Mouse (Mus musculus) spleen, adult 18-20 months (tissue): ENCODE results near the gene Rgs7bp.

Source experiments
- DNase-seq, 2 experiments: peaks; one replicate each; pipeline ENCODE4 v3.0.0; 2022; ENCODE audit warnings: mixed read lengths in 2 of 2

Rgs7bp gene

DNA sequence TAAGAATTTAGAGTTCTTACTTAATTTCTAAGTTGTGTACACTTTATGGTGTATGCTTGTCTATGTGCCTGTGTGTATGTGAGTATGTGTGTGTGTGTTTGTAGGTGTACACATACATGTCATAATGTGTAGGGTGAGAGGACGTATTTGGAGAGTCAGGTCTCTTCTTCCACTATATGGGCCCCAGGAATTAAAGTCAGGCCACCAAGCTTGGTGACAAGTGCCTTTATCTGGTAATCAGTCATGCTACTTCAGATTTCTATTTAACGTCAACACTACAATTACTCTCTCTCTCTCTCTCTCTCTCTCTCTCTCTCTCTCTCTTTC is 51.9 kb downstream of the Rgs7bp start:
- DNase-seq: no peak

GRCm38 (mm10) chr13:105002132-105002830 is 52.4 kb downstream of the Rgs7bp start:
- no peak for DNase-seq

DNA sequence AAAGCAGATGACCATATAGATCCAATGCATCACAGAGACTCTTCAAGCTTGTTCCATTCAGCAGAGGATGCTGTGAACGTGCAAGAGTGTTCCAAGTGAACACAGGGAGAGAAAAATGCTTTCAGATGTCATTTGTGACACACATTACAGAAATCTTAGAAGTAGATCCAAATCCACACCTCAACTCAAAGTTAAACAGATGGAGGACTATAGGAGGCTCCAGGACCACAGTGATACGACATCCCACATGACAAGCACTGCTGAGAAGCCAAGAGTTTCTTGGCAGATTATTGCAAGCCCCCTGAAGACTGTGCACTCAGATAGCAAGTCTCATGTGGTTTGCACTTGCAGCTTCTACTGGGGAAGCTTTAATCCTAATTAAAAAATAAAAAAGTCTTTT is 53.0 kb downstream of the Rgs7bp start:
- no peak for DNase-seq

- no peak for DNase-seq
Observed at GRCm38 (mm10) chr13:104988811-104989258, 65.9 kb downstream of the Rgs7bp start.

DNA sequence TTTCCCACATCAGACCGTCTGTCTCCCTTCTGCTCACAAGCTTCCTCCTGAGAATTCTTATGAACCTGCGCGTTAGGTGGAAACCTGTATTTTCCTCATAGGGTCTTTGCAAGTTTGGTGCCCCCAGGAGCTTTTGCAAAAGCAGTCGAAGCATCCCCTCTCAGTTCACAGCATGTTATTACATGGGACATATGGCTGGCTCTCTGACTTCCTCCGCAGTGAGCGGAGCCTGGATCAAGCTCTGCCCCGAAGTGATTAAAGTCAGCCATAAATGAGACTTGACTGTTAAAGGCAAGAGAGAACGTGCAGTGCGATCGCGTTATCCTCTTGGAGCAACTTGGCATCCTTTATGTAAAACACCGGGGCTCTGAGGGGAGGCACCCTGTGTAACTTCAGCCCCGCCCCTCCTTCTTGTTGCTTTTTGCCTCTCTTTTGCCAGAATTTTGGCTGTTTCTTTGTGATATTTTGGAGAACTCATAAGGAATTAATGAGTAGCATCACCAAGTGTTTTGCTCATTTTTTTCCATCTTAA is 66.7 kb downstream of the Rgs7bp start:
- no peak for DNase-seq

GRCm38 (mm10) chr13:104985691-104986090 is 69.0 kb downstream of the Rgs7bp start:
- no peak for DNase-seq

DNA sequence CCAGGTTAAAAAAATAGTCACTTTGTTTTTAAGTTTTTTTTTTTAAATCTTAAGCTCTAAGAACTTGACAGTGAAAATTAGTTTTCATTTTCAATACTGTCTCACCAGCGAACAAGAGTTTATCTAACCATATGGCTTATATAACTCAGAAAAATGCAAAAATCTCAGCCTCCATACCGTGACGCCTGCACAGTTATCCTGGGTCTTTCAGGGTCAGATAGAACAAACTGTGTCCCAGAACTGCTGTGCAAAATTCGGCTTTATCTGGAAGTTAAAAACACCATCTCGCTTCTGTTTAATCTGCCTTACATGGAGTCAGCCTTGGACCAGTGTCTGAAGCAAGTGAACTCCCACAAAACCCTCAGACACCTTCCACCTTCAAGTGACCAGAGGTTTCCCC is 70.7 kb downstream of the Rgs7bp start:
- no peak for DNase-seq

DNA sequence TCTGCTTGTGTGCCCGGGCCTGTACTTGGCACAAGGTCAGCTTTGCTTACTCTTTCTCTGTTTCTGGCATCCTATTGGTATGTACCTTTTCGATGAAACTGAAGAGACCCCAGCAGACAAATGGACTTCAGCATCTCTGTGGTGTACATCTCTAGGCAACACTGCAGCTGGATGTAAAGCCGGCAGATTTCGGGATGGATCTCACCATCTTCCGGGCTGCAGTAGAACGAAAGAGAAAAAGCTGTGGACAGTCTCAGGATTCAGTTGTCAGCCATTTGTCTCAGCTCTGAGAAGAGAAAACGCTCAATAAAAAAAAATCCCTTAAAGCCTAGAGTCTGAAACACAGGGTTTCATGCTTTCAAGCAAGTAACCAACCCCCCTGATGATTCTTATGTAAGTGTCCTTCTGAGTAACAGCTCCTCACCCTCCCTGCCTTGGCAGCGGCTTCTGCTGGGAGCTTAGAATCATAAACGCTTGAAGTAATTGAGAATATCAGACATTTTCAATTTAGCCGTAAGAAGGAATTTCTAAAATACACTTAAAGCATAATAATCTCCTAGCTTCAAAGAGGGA is 71.9 kb downstream of the Rgs7bp start:
- DNase-seq: no peak

- DNase-seq: no peak
Observed at GRCm38 (mm10) chr13:104978176-104978575, 76.6 kb downstream of the Rgs7bp start.

DNA sequence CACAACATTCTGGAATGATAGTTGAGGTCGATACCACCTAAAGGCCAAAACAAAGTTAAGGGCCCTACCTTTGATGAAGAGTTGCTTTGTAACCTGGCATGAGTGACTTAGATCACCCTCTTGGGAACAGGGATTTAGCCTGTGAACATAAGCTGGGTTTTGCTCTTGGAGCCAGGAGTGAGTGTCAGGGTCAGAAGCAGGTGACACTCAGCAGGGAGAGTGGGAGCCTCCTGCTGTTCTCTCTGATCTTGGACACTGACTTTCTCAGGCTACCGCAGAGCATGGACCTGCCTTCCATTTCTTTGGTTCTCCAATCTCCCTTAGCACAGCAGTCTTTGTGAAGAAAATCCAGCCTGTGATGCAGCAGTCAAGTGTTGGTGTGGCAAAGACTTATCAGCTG is 87.2 kb downstream of the Rgs7bp start:
- no peak for DNase-seq

GRCm38 (mm10) chr13:104963716-104964115 is 91.0 kb downstream of the Rgs7bp start:
- no peak for DNase-seq

- no peak for DNase-seq
Observed at GRCm38 (mm10) chr13:104962716-104963411, 91.9 kb downstream of the Rgs7bp start.

- DNase-seq: no peak
Observed at GRCm38 (mm10) chr13:104962166-104962565, 92.6 kb downstream of the Rgs7bp start.

DNA sequence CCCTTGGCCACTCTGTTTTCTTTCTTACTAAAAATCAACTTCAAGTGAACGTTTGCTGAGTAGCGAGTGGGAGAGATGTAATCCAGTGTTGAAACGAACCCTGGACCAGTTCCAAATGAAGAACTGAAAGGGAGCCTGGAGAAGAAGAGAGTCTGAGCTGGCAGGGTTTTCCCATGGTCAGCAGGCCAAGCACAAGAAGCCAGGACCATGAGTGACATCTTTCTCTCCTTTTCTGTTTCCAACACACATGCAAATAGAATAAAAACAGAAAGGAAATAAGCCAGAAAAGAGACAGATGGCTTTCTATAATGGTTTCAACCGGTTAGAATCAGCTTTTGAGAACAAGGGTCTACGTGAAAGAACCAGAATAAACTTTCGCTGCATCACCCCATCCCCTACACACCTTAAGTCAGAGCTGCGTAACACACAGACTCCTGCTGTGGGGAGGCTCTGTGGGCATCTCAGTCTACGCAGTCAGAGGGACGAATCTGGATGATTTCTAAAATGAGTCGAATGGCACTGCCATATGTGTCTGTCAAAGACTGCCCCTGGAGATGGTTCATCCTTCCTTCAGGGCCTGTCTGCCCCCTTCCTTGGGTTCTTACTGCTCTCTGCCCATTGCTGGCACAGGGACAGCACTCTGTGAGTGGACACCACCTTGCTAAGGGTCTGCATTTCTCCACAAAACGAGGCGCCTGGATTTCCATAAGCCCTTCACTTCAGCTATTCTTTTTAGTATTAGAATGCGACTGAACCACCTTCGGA is 93.6 kb downstream of the Rgs7bp start:
- no peak for DNase-seq

GRCm38 (mm10) chr13:104960206-104960928 is 94.4 kb downstream of the Rgs7bp start:
- no peak for DNase-seq

DNA sequence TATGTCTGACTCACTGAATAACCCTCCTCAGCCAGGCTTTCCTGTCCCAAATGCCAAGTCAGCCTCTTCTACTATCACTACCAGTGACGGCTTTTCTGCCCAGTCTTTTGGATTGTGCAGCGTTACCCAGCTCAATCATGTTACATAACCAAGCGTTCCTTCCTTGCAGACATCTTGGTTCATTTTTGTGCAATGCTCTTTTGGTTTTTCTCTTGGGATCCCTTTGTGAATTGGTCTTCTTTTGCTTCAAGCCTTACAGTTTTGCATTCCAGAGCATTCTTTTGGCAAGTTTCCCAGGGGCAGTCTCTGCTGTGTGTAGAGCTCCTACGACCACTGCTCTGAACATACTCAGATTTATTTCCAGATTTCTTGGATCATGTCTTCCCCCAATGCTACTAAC is 95.0 kb downstream of the Rgs7bp start:
- no peak for DNase-seq

GRCm38 (mm10) chr13:104947958-104948357 is 106.8 kb downstream of the Rgs7bp start:
- DNase-seq: peak in 1 of 2 experiments; percentile 47

DNA sequence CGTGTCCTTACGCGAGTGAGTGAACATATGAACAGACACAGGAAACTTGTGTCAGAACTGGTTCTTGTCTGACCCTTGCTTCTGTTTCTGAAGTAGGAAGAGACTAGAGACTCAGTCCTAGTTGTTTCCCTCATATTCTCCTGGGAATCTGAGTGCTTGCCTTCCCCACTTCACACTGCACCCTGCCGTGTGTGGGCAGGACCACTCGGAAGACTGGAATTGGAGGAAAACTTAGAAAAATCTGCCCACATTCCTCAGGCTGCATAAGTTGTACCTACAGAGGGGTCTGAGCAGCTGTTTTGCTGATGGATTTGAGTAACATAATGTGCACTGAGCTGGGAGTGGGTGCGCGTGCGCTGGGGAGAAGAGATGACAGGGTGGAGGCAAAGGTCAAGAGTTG is 114.2 kb downstream of the Rgs7bp start:
- no peak for DNase-seq

- DNase-seq: peak in 1 of 2 experiments; percentile 55
Observed at GRCm38 (mm10) chr13:104939856-104940255, 114.9 kb downstream of the Rgs7bp start.

DNA sequence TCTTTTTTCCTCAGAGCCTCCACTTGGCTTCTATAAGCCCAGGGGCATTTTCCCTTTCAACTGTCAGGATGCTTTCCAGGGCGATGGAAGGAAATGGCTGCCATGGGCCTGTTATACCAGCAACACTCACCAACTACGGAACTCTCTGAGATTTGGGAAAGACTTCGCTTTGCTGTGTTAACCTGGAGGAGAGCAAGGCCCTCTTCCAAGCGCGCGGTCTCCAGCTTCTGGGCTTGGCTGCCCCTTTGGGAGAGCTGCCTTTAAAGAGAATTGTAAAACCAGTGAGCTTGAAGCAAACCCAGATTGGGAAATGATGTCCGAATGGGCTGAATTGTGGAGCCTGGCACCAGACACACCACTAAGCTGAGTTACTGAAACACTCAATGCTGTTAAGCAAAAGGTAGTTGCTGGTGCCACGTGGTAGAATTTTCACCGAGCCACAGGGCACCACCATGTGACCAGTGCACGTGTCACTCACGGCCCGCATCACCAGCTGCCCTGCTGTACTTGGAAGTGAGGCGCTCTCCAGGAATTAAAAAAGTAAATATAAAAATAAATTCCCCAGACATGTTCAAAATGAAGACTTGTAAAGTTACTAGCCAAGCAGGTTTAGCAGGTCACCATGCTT is 115.7 kb downstream of the Rgs7bp start:
- DNase-seq: no peak

- DNase-seq: no peak
Observed at GRCm38 (mm10) chr13:104937759-104938158, 117.0 kb downstream of the Rgs7bp start.

DNA sequence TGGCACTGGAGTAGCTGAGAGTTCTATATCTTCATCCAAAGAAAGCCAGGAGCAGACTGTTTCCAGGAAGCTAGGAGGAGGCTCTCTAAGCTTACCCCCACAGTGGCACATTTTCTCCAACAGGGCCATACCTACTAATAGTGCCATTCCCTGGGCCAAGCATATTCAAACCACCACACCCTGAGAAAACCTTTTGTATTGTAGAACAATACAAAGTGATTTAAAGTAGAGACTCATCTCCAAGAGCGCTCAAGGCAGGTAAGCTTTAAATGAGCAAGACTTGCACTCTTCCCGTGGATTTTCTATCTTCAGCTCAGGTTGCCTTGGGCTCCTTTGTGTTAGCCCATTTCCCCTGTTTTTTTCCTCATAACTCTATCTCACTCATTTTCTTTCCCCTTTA is 118.1 kb downstream of the Rgs7bp start:
- no peak for DNase-seq
